Mouse (Mus musculus): ENCODE data around the gene Ucp2.
"Not testable (repeated sequence)": the region's sequence is repeated elsewhere in the genome, so short reads cannot be mapped to it uniquely, and the experiment has no call there.

Gene Ucp2

GRCm38 (mm10) chr7:100479823-100480164 is 13.3 kb upstream of the Ucp2 start:
- DNase-seq (ENCODE audit: low spot score) = no peak

GRCm38 (mm10) chr7:100480175-100480574 is 13.0 kb upstream of the Ucp2 start:
- DNase-seq (ENCODE audit: low spot score) = no peak

- not testable (repeated sequence) for DNase-seq (ENCODE audit: low spot score)
Observed at GRCm38 (mm10) chr7:100482046-100482445, 11.1 kb upstream of the Ucp2 start.

GRCm38 (mm10) chr7:100484493-100484892 is 8.6 kb upstream of the Ucp2 start:
- DNase-seq (ENCODE audit: low spot score) = no peak

- DNase-seq (ENCODE audit: low spot score) = no peak
Observed at GRCm38 (mm10) chr7:100487301-100487700, 5.8 kb upstream of the Ucp2 start.

GRCm38 (mm10) chr7:100488474-100489048 is 4.6 kb upstream of the Ucp2 start:
- no peak for DNase-seq (ENCODE audit: low spot score)

GRCm38 (mm10) chr7:100492391-100493116 is 583 bp upstream of the Ucp2 start:
- peak; percentile 55 for DNase-seq (ENCODE audit: low spot score)

- DNase-seq (ENCODE audit: low spot score) = peak; percentile 59
Observed at GRCm38 (mm10) chr7:100493484-100494414, 612 bp downstream of the Ucp2 start.

GRCm38 (mm10) chr7:100494415-100494831 is 1.3 kb downstream of the Ucp2 start:
- DNase-seq (ENCODE audit: low spot score) = no peak

- DNase-seq (ENCODE audit: low spot score) = no peak
Observed at GRCm38 (mm10) chr7:100495042-100495441, 1.9 kb downstream of the Ucp2 start.

- DNase-seq (ENCODE audit: low spot score) = peak; percentile 63
Observed at GRCm38 (mm10) chr7:100495581-100496251, 2.6 kb downstream of the Ucp2 start.

GRCm38 (mm10) chr7:100496371-100496770 is 3.2 kb downstream of the Ucp2 start:
- DNase-seq (ENCODE audit: low spot score) = no peak

GRCm38 (mm10) chr7:100496791-100497190 is 3.7 kb downstream of the Ucp2 start:
- DNase-seq (ENCODE audit: low spot score) = no peak

- DNase-seq (ENCODE audit: low spot score) = no peak
Observed at GRCm38 (mm10) chr7:100497402-100497801, 4.3 kb downstream of the Ucp2 start.

- no peak for DNase-seq (ENCODE audit: low spot score)
Observed at GRCm38 (mm10) chr7:100497982-100498381, 4.8 kb downstream of the Ucp2 start.

GRCm38 (mm10) chr7:100499465-100499864 is 6.3 kb downstream of the Ucp2 start:
- DNase-seq (ENCODE audit: low spot score) = no peak

- DNase-seq (ENCODE audit: low spot score) = no peak
Observed at GRCm38 (mm10) chr7:100500276-100500977, 7.3 kb downstream of the Ucp2 start.

- DNase-seq (ENCODE audit: low spot score) = no peak
Observed at GRCm38 (mm10) chr7:100501027-100501843, 8.1 kb downstream of the Ucp2 start.

GRCm38 (mm10) chr7:100501844-100502373 is 8.8 kb downstream of the Ucp2 start:
- DNase-seq (ENCODE audit: low spot score) = no peak

- no peak for DNase-seq (ENCODE audit: low spot score)
Observed at GRCm38 (mm10) chr7:100502374-100502922, 9.3 kb downstream of the Ucp2 start.

Data from c-Kit-positive CD71-positive TER-119-positive erythroid progenitor cells, embryonic 14.5 days (primary cell).